In the genomic region with DNA sequence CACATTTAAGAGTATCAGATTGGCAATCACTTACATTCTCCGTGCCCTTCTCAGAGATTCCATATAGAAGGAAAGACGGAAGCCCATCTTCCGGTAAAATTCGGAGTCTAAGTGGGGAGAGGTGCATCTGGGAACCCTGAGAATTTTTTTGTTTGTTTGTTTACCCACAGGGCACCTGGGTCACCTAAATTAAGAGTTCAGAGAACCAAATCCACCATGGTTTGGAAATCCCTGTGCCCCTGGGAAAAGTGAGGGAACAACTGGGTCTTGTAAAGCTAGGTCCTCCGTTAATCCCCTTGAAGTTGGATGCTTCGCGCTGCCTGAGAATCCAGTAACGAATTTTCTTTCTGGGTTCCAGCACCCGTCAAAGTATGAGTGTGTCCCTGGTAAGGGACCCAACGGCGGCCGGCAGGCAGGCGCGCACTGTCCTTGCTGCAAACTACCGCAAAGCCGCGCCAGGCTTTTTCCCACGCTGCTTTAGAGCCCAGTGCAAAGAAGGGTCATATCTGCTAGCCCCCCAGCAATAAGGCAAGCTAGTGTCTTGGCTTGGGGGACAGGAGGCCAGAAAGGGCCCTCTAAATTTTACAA, we compare ENCODE assay signal across 10 mouse cellular contexts. TPM values are rescaled to one million over a fixed set of nuclear protein-coding genes. Genes with fewer than 3 reads are reported as not detected.
DNase-seq lines count a peak whose midpoint lies in the region; ATAC-seq lines count a peak whose summit lies in the region.
"Had no signal": no experiment of that assay in that cellular context is flagged by ENCODE, and none has a peak within 500 bp of the region (broad histone marks: within the 10 kb centered on the region; RNA-seq: fewer than 3 reads in every experiment).

No protein-coding gene starts in this region.

- peak overlapping the region; percentile 97 for H3K4me2 ChIP-seq in heart, embryonic 11.5 days
- H3K4me2 ChIP-seq in heart, embryonic 16.5 days (ENCODE audit: low read depth, low read length): peak overlapping the region; percentile 90
- H3K4me2 ChIP-seq in midbrain, embryonic 12.5 days (replicated peaks): peak overlapping the region; percentile 93

- H3K4me3 ChIP-seq in heart, embryonic 11.5 days (ENCODE audit: low read depth, low read length): peak overlapping the region; percentile 58
- peak overlapping the region; percentile 60 for H3K4me3 ChIP-seq in heart, embryonic 16.5 days (ENCODE audit: low read length)
- H3K4me3 ChIP-seq in midbrain, embryonic 12.5 days: peak overlapping the region; percentile 51

- H3K36me3 ChIP-seq in heart, embryonic 11.5 days (ENCODE audit: control insufficient read depth, insufficient read depth, low read length): no peaks in the 10 kb centered on the region
- no peaks in the 10 kb centered on the region for H3K36me3 ChIP-seq in heart, embryonic 16.5 days (ENCODE audit: control insufficient read depth, insufficient read depth)
- no peaks in the 10 kb centered on the region for H3K36me3 ChIP-seq in midbrain, embryonic 12.5 days

- ATAC-seq in heart, embryonic 11.5 days (replicated peaks; ENCODE audit: insufficient number of reproducible peaks, low FRiP score, low TSS enrichment): no peak
- ATAC-seq in heart, embryonic 16.5 days (replicated peaks; ENCODE audit: extremely low read depth, insufficient read depth, low FRiP score): no peak
- no peak for ATAC-seq in midbrain, embryonic 12.5 days (ENCODE audit: low FRiP score, low read depth)

- H3K27me3 ChIP-seq in heart, embryonic 11.5 days (ENCODE audit: control insufficient read depth, insufficient read depth, low read length): peaks cover 67% of the 10 kb centered on the region
- peaks cover 64% of the 10 kb centered on the region for H3K27me3 ChIP-seq in heart, embryonic 16.5 days (ENCODE audit: control insufficient read depth, insufficient read depth, low read length)
- H3K27me3 ChIP-seq in midbrain, embryonic 12.5 days: peaks cover 86% of the 10 kb centered on the region

- H3K9me3 ChIP-seq in heart, embryonic 11.5 days (replicated peaks; ENCODE audit: control insufficient read depth, low read length): 0 out of 2 replicates have a peak, but pooled peaks cover 3% of the 10 kb centered on the region
- no peaks in the 10 kb centered on the region for H3K9me3 ChIP-seq in heart, embryonic 16.5 days (replicated peaks; ENCODE audit: control insufficient read depth, low read length)
- 0 out of 2 replicates have a peak, but pooled peaks cover 3% of the 10 kb centered on the region for H3K9me3 ChIP-seq in midbrain, embryonic 12.5 days

- H3K9ac ChIP-seq in heart, embryonic 11.5 days (ENCODE audit: low read depth, low read length): no peak overlapping the region
- no peak overlapping the region for H3K9ac ChIP-seq in heart, embryonic 16.5 days (ENCODE audit: low read length)
- H3K9ac ChIP-seq in midbrain, embryonic 12.5 days (replicated peaks): no peak overlapping the region

- H3K4me1 ChIP-seq in heart, embryonic 11.5 days (ENCODE audit: control insufficient read depth, insufficient read depth, low read length): peaks cover 10% of the 10 kb centered on the region; the same call in 1 of the 2 replicates
- peaks cover 20% of the 10 kb centered on the region for H3K4me1 ChIP-seq in heart, embryonic 16.5 days (ENCODE audit: control insufficient read depth, insufficient read depth, low read length)
- peaks cover 20% of the 10 kb centered on the region for H3K4me1 ChIP-seq in midbrain, embryonic 12.5 days

- 2% methylated on average over 18 of the region's 18 CpGs for WGBS in heart, embryonic 11.5 days (ENCODE audit: insufficient replicate concordance)
- WGBS in heart, embryonic 16.5 days: 3% methylated on average over 18 of the region's 18 CpGs
- under 1% methylated on average over 18 of the region's 18 CpGs for WGBS in midbrain, embryonic 12.5 days

- no peak for DNase-seq in heart, adult 8-10 months (ENCODE audit: low spot score)
- DNase-seq in ZHBTc4 (ENCODE audit: low read depth, low spot score): peak; percentile 28
- DNase-seq in thymus, postnatal 4 days: no peak
- no peak for DNase-seq in thymus, postnatal 25 days
- DNase-seq in urinary bladder, postnatal 25 days (ENCODE audit: low spot score): no peak
- DNase-seq: gastrocnemius, postnatal 36 days had no signal

- no peak overlapping the region for H3K27ac ChIP-seq in heart, embryonic 11.5 days (ENCODE audit: low read depth, low read length)
- H3K27ac ChIP-seq in heart, embryonic 16.5 days (ENCODE audit: low read length): no peak overlapping the region
- H3K27ac ChIP-seq in midbrain, embryonic 12.5 days (replicated peaks): no peak overlapping the region

RNA-seq across cellular contexts. Expression of a gene that starts 13.3 kb away (rescaled TPM):
- polyA plus RNA-seq in heart, embryonic 11.5 days (2014; fragmentation: Nextera tagmentation; extraction: Ambion mirVana): 0.14 TPM in 2 replicates
- total RNA-seq in heart, adult 8-10 months (2022): 1 to 10 TPM in 1 of 4 experiments, under 1 TPM in 3; 0.41 to 1.1 (median 0.43) TPM
- 0.50 and 0.65 TPM in 2 replicates for polyA plus RNA-seq in heart, embryonic 16.5 days (2015; fragmentation: Nextera tagmentation; extraction: Ambion mirVana)
- polyA plus RNA-seq in midbrain, embryonic 12.5 days (2016; fragmentation: Nextera tagmentation; extraction: Ambion mirVana): 1.3 and 2.0 TPM in 2 replicates
- total RNA-seq: left cerebral cortex, postnatal 25 days had no signal
